Mouse (Mus musculus) thymus, adult 2 months (tissue): ENCODE measurements around the gene Elk4. TPM values are rescaled to one million over a fixed set of nuclear protein-coding genes. Genes with fewer than 3 reads are reported as not detected.

Source experiments
- DNase-seq: peaks from one replicate; pipeline ENCODE4 v3.0.0; 2021
- H3K27ac ChIP-seq: fragments of 200-500 bp; 2 replicates; pipeline ENCODE4 v1.5.1; 2012; ENCODE audit warnings: low read length, control low read depth; ENCODE audit not compliant: control insufficient read depth, insufficient read depth
- H3K27me3 ChIP-seq: fragments of 200-500 bp; 2 replicates; pipeline ENCODE4 v1.6.1; 2012; ENCODE audit warnings: mild to moderate bottlenecking, low read length, moderate library complexity, mixed read lengths; ENCODE audit not compliant: control insufficient read depth, insufficient read depth
- H3K36me3 ChIP-seq: fragments of 200-500 bp; 2 replicates; pipeline ENCODE4 v1.6.1; 2012; ENCODE audit warnings: mild to moderate bottlenecking, low read length, moderate library complexity; ENCODE audit not compliant: control insufficient read depth, insufficient read depth
- H3K4me1 ChIP-seq: fragments of 200-500 bp; replicated peaks from 2 replicates; pipeline ENCODE4 v1.6.1; 2012; ENCODE audit warnings: low read length; ENCODE audit not compliant: control insufficient read depth, insufficient read depth
- H3K4me3 ChIP-seq: fragments of 200-500 bp; 2 replicates; pipeline ENCODE4 v1.5.1; 2012; ENCODE audit warnings: mild to moderate bottlenecking, low read length, control low read depth, moderate library complexity; ENCODE audit not compliant: control insufficient read depth, insufficient read depth
- CTCF ChIP-seq: fragments of 200-500 bp; IDR thresholded peaks from 2 replicates; pipeline ENCODE4 v1.5.1; 2012; ENCODE audit warnings: mild to moderate bottlenecking, control low read depth, low read length, moderate library complexity, borderline replicate concordance; ENCODE audit not compliant: control insufficient read depth, poor library complexity, insufficient read depth; ENCODE audit errors: extremely low read depth
- POLR2A ChIP-seq: fragments of 200-500 bp; IDR thresholded peaks from 2 replicates; pipeline ENCODE4 v1.6.1; 2012; ENCODE audit warnings: mild to moderate bottlenecking, low read length, control low read depth, moderate library complexity; ENCODE audit not compliant: control insufficient read depth, poor library complexity, insufficient read depth; ENCODE audit errors: extremely low read depth
- WGBS: fragments of 180-500 bp; shearing (Covaris S2); methylation state at CpG from one replicate; pipeline ENCODE4 v1.1.7; 2018; 5-methylcytosine and 5-hydroxymethylcytosine counted together
- polyA plus RNA-seq: library from polyadenylated mRNA; depleted of rRNA; stranded (reverse); fragments of >200 nt; gene quantifications from 2 replicates; pipeline ENCODE4 v1.2.3, GENCODE M21; 2012; rRNA removed

Elk4 gene
- polyA plus RNA-seq, 1 experiment, result 82.3 TPM

DNA sequence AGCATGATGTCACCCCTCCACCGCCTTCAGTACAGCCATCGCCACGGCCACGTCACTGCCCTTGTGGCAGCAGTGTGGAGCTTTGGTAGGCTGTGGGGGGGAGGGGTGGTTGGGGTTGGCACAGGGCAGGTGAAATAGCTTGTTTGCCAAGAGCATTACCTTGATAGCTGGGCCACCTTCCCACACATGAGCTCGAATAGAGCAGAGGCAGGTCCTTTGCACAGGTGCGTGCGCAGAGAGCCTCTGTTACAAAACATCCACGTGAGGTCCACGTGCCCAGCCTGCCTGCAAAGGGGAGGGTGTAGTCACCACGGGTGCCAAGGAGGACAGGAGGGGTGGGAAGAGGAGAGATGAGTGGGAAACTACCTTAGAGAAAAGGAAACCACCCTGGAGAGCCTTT, 68.2 kb downstream of the Elk4 start:
- DNase-seq, result no peak
- TF ChIP-seq POLR2A (no peak), CTCF (no peak)
- no peaks in the 10 kb centered on the region for H3K4me1 ChIP-seq
- 90% methylated on average over 10 of the region's 10 CpGs for WGBS
- H3K4me3 ChIP-seq, result no peak overlapping the region
- no peaks in the 10 kb centered on the region for H3K36me3 ChIP-seq
- no peak overlapping the region for H3K27ac ChIP-seq
- no peaks in the 10 kb centered on the region for H3K27me3 ChIP-seq

DNA sequence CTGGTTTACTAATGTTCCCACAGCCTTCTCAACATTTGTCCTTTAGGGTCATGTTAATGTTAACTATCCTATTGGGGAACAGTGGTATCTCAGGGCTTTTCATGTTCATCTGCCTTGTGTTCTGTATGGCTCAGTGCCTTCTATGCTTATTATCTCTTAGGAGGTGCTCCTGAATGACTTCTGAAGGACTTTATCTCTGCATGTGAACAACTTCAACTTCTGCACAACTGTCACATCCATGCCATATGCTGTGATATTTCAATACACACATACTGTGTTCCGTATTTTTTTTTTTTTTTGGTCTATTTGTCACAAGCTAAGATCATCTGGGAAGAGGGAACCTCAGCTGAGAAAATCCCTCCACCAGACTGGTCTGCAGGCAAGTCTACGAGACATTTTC, 71.0 kb downstream of the Elk4 start:
- 94% methylated on average over 2 of the region's 2 CpGs for WGBS
- DNase-seq, result no peak
- no peaks in the 10 kb centered on the region for H3K36me3 ChIP-seq
- no peak overlapping the region for H3K27ac ChIP-seq
- no peak overlapping the region for H3K4me3 ChIP-seq
- H3K27me3 ChIP-seq, result no peaks in the 10 kb centered on the region
- TF ChIP-seq POLR2A, result no peak
- no peak for TF ChIP-seq CTCF
- H3K4me1 ChIP-seq, result no peaks in the 10 kb centered on the region

Other genes starting within 250 kb of the Elk4 start
- gene Pm20d1, start 210.2 kb upstream of the Elk4 start, polyA plus RNA-seq, result 1.3 TPM in 2 replicates
- gene Slc41a1, start 180.1 kb upstream of the Elk4 start, polyA plus RNA-seq, result 64.7 and 73.5 TPM in 2 replicates
- 42.3 and 49.6 TPM in 2 replicates for gene Rab29, start 140.4 kb upstream of the Elk4 start, polyA plus RNA-seq
- gene Nucks1, start 97.1 kb upstream of the Elk4 start, polyA plus RNA-seq, result 16.6 and 21.4 TPM in 2 replicates
- gene Slc45a3, start 44.6 kb upstream of the Elk4 start, polyA plus RNA-seq, result 6.4 and 7.1 TPM in 2 replicates
- 5.6 and 5.8 TPM in 2 replicates for gene Mfsd4a, start 60.5 kb downstream of the Elk4 start, polyA plus RNA-seq
- 7.6 and 8.6 TPM in 2 replicates for gene Cdk18, start 132.1 kb downstream of the Elk4 start, polyA plus RNA-seq
- not detected in 2 replicates for gene Lemd1, start 183.8 kb downstream of the Elk4 start, polyA plus RNA-seq
- gene AC124108.1, start 183.8 kb downstream of the Elk4 start, polyA plus RNA-seq, result 0.03 TPM in 1 of 2 replicates, not detected in the other
- gene Gm10188, start 222.2 kb downstream of the Elk4 start, polyA plus RNA-seq, result not detected in 2 replicates